Mouse (Mus musculus) kidney, postnatal 0 days (tissue): ENCODE measurements at regions not wholly inside any gene's neighbourhood (a gene's known extent, or its start where the extent isn't known, plus 50 kb on each side); places are given as distances from the start of the nearest gene placed in this dataset.
A peak's percentile ranks its signal among the peaks of the same experiment; 100 is the strongest.

Experiments used
- ATAC-seq: fragments of 200-750 bp; cut with Nextera tagmentation; replicated peaks from 2 replicates; pipeline ENCODE4 v1.8.0; 2017; ENCODE audit warnings: low read depth, moderate number of reproducible peaks, moderate TSS enrichment, moderate library complexity; ENCODE audit not compliant: low FRiP score
- DNase-seq: peaks from one replicate; pipeline ENCODE4 v3.0.0-alpha.2; 2016; ENCODE audit warnings: low spot score
- H3K27ac ChIP-seq: fragments of 300-500 bp; sonication (generic); 2 replicates; pipeline ENCODE4 v1.5.1; 2014; ENCODE audit warnings: mild to moderate bottlenecking
- H3K27me3 ChIP-seq: fragments of 300-500 bp; sonication (generic); 2 replicates; pipeline ENCODE4 v1.6.1; 2014; ENCODE audit warnings: low read length, mixed read lengths; ENCODE audit not compliant: insufficient read depth
- H3K36me3 ChIP-seq: fragments of 300-500 bp; sonication (generic); 2 replicates; pipeline ENCODE4 v1.6.1; 2014; ENCODE audit warnings: low read length, mixed read lengths; ENCODE audit not compliant: insufficient read depth
- H3K4me1 ChIP-seq: fragments of 300-500 bp; sonication (generic); replicated peaks from 2 replicates; pipeline ENCODE4 v1.6.1; 2014; ENCODE audit warnings: antibody characterized with exemption, low read length, mixed read lengths; ENCODE audit not compliant: insufficient read depth
- H3K4me2 ChIP-seq: fragments of 300-500 bp; sonication (generic); 2 replicates; pipeline ENCODE4 v1.6.1; 2014; ENCODE audit warnings: mild to moderate bottlenecking, low read length, moderate library complexity, mixed read lengths
- H3K4me3 ChIP-seq: fragments of 300-500 bp; sonication (generic); replicated peaks from 2 replicates; pipeline ENCODE4 v1.5.1; 2014; ENCODE audit warnings: low read depth, low read length
- H3K9ac ChIP-seq: fragments of 300-500 bp; sonication (generic); 2 replicates; pipeline ENCODE4 v1.6.1; 2014; ENCODE audit warnings: low read depth, low read length
- H3K9me3 ChIP-seq: fragments of 300-500 bp; sonication (generic); replicated peaks from 2 replicates; pipeline ENCODE4 v1.6.1; 2016; ENCODE audit warnings: low read length, inconsistent platforms, mixed read lengths
- CTCF ChIP-seq: IDR thresholded peaks from 2 replicates; pipeline ENCODE4 v1.5.1; 2016; ENCODE audit warnings: antibody characterized with exemption, low read depth, mild to moderate bottlenecking, moderate library complexity
- WGBS: fragments of 180-500 bp; shearing (Covaris S2); extraction: QIAGEN DNeasy Blood & Tissue Kit; methylation state at CpG from one replicate; pipeline ENCODE4 v1.1.7; 2014; 5-methylcytosine and 5-hydroxymethylcytosine counted together

DNA sequence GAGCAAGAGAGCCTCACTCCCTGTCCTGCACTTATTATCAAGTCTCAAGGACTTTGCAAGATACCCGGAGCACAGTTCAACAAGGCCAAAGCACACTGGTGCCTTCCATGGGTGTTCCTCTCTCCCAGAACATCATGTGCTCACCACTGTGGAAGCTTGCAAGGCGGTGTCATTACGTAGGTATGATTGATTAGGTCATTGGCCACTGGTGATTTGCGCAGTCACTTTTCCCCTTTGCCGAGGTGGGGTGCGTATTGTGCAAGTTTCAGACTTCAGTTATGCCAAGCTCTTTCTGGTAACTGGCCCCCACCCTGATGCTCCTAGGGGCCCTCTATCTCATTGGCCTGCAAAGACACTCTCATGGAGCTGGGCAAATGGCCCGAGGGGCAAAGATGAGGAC, 98.3 kb upstream of the Errfi1 start:
- Histone ChIP-seq H3K4me1 (peaks cover 15% of the 10 kb centered on the region), H3K9me3 (no peaks in the 10 kb centered on the region), H3K9ac (no peak overlapping the region), H3K4me3 (no peak overlapping the region), H3K36me3 (no peaks in the 10 kb centered on the region), H3K4me2 (no peak overlapping the region), H3K27me3 (no peaks in the 10 kb centered on the region), H3K27ac (no peak overlapping the region)
- ATAC-seq (no peak), DNase-seq (no peak)
- 96% methylated on average over 7 of the region's 7 CpGs for WGBS
- TF ChIP-seq CTCF, result no peak

DNA sequence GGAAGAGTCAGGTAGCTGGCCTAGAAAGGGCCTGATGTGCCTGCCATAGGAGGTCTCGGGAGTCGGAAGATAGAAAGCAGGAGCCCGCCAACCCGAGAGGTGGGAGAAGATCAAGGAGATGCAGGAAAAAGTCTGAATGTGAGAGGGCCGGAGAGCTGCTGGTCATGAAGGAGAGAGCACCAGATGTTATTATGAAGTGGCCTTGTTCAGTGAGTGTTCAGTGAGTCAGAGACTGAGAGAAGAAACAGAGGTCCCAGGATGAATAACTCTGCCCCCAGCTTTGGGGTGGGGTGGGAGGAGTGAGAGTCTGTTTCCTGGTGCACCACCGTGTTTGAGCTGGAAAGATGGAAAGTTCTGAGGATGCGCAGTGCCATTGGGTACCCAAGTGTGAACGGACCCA, 100.2 kb upstream of the Slc45a1 start:
- Histone ChIP-seq H3K27me3 (no peaks in the 10 kb centered on the region), H3K4me3 (no peak overlapping the region), H3K9me3 (no peaks in the 10 kb centered on the region), H3K36me3 (no peaks in the 10 kb centered on the region), H3K4me1 (peaks cover 6% of the 10 kb centered on the region; the same call in 1 of the 2 replicates), H3K9ac (no peak overlapping the region), H3K4me2 (no peak overlapping the region), H3K27ac (no peak overlapping the region)
- 81% methylated on average over 8 of the region's 8 CpGs for WGBS
- ATAC-seq (no peak), DNase-seq (no peak)
- no peak for TF ChIP-seq CTCF

DNA sequence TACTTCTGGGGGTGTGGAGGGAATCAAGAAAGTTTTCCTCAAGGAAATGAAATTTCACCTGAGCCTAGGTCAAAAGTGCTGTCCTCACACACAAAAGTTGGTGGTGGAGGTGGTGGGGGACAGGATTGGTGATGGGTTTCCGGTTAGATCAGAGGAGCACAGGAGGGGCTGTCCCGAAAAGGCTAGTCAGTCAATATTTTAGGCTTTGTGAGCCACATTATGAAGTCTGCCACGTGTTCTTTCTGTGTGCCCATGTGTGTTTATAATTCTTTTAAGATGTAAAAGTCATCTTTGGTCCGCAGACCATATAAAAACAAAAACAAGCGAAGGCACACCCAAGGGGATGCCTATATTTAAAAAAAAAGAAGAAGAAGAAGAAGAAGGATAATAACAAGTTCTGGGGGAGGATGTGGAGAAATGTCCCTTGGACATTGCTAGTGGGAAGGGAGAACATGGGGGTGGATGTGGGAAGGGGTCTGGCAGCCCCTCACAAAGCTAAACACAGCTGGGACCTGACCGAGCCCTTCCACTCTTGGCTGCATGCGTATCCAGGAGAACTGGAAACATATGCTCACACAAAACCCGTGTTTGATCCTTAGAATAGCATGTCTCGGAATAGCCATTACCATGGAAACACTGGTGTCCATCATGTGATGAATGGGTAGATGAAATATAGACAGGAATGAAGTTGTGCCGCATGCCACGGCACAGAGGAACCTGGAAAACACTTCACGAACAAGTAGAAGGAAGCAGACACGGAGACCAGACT, 98.7 kb upstream of the Slc45a1 start:
- Histone ChIP-seq H3K27ac (no peak overlapping the region), H3K4me2 (no peak overlapping the region)

DNA sequence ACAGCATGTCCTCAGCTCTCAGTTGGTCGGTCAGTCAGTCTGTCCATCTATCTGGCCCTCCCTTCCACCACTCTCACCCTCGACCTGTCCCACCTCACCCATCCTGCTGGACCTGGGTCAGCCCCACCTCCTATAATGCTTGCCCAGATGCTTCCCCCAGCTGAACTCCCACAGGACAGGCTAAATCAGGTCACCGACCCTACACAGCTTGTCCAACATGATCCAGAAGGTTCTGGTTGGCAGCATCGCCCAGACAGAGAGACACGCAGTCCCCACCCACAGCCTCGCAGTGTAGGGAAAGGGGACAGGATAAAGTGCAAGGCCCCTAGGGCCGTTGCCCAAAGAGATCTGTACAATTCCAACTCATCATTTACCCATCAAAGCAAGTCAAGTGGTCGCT, 97.1 kb upstream of the Slc45a1 start:
- WGBS, result 79% methylated on average over 8 of the region's 8 CpGs
- no peak overlapping the region for H3K27ac ChIP-seq
- TF ChIP-seq CTCF, result no peak

More for the DNA sequence above, 98.7 kb upstream of the Slc45a1 start:
- WGBS, result 62% methylated on average over 13 of the region's 13 CpGs
- Histone ChIP-seq H3K4me3 (no peak overlapping the region), H3K4me1 (peaks cover 14% of the 10 kb centered on the region), H3K9ac (no peak overlapping the region), H3K27me3 (no peaks in the 10 kb centered on the region), H3K36me3 (no peaks in the 10 kb centered on the region), H3K9me3 (no peaks in the 10 kb centered on the region)
- TF ChIP-seq CTCF, result no peak
- ATAC-seq, result no peak
- no peak for DNase-seq

DNA sequence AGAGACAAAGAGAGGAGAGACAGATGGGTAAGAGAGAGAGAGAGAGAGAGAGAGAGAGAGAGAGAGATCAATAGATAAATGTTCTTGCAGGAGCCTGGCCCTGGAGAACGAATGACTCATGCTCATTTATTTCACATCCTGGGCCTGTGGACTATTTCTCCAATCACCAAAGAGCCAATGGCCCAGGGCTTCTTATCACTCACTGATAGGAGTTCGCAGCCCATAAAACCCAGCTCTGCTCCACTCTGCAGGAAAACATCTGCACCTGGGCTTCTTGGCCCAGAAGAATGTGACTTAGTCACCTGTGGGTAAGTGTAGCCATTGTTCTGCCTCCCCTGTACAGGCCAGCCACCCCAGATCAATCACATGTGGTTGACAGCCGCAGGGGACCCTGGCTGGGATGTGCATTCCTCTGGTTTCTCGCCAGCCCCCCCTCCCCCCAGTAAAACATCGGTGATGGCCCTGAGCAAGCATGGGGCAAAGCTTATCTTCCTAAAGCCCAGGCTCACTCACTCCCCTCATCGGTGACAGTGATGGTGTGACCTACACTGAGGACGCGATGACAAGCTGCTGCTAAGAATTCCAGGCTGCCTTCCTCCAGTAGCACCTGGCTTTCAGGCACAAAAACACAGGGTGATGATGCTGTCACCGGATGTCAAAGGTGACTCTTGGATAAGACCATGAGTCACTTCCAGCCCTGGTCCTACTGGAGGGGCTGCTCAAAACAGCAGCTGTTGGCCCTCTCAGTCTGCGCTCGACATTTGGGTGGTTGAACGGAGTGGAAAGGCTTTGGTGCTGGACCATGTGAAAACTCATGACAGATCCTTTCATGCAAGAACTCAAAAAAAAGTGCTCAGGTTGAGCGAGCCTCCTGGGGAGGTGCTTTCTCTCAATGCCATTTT, 96.4 kb upstream of the Slc45a1 start:
- no peak for DNase-seq
- no peak; the same call in 1 of the 2 replicates for ATAC-seq

More for the DNA sequence above, 97.1 kb upstream of the Slc45a1 start:
- no peak overlapping the region for H3K4me2 ChIP-seq
- peaks cover 19% of the 10 kb centered on the region for H3K4me1 ChIP-seq
- no peaks in the 10 kb centered on the region for H3K36me3 ChIP-seq
- no peak for ATAC-seq
- no peak overlapping the region for H3K4me3 ChIP-seq
- no peak for DNase-seq
- no peak overlapping the region for H3K9ac ChIP-seq
- H3K27me3 ChIP-seq, result no peaks in the 10 kb centered on the region
- no peaks in the 10 kb centered on the region for H3K9me3 ChIP-seq

DNA sequence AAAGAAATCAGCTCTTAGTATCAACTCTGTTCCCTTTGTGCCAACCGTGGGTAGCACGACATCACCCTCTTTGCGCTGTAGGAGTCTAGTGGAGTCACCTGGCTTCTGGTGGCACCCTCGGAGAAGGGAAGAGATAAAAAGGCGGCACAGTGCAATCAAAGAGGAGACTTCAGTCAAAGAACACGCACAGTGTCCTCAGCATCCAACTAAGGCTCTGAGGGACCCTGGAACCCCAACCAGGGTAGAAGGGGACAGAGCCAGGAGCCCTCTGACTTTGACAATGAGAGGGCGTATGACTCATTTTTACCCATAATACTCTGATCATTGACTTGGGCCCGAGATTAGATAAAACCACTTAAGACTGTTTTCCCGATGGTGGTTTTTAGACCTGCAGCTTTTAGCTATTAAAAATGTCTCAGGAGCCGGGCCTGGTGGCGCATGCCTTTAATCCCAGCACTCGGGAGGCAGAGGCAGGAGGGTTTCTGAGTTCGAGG, 94.5 kb upstream of the Slc45a1 start:
- H3K27ac ChIP-seq, result peak overlapping the region; percentile 88
- no peaks in the 10 kb centered on the region for H3K27me3 ChIP-seq
- ATAC-seq (no peak), DNase-seq (no peak)
- 72% methylated on average over 13 of the region's 13 CpGs for WGBS
- no peaks in the 10 kb centered on the region for H3K36me3 ChIP-seq
- H3K9ac ChIP-seq, result no peak overlapping the region
- peaks cover 19% of the 10 kb centered on the region for H3K4me1 ChIP-seq
- H3K4me2 ChIP-seq, result no peak overlapping the region
- no peak for TF ChIP-seq CTCF
- no peaks in the 10 kb centered on the region for H3K9me3 ChIP-seq
- no peak overlapping the region for H3K4me3 ChIP-seq

More for the DNA sequence above, 96.4 kb upstream of the Slc45a1 start:
- no peaks in the 10 kb centered on the region for H3K27me3 ChIP-seq
- no peak overlapping the region for H3K9ac ChIP-seq
- H3K4me3 ChIP-seq, result no peak overlapping the region
- TF ChIP-seq CTCF, result no peak
- H3K9me3 ChIP-seq, result no peaks in the 10 kb centered on the region
- 56% methylated on average over 13 of the region's 13 CpGs for WGBS
- H3K36me3 ChIP-seq, result no peaks in the 10 kb centered on the region
- H3K4me1 ChIP-seq, result peaks cover 19% of the 10 kb centered on the region
- H3K4me2 ChIP-seq, result no peak overlapping the region
- H3K27ac ChIP-seq, result no peak overlapping the region
